Mouse (Mus musculus) small intestine, adult 2 months (tissue): ENCODE data around the gene Sertad2.

ENCODE experiments used
- CTCF ChIP-seq: fragments of 200-500 bp; IDR thresholded peaks from 2 replicates; pipeline ENCODE4 v1.5.1; 2012; ENCODE audit warnings: low read depth, mild to moderate bottlenecking, control low read depth, inconsistent platforms, low read length, moderate library complexity, mixed read lengths; ENCODE audit not compliant: insufficient replicate concordance, insufficient read length; ENCODE audit errors: extremely low read depth
- POLR2A ChIP-seq: fragments of 200-500 bp; IDR thresholded peaks from 2 replicates; pipeline ENCODE4 v1.6.1; 2012; ENCODE audit warnings: low read depth, mild to moderate bottlenecking, control low read depth, inconsistent platforms, low read length, moderate library complexity

DNA sequence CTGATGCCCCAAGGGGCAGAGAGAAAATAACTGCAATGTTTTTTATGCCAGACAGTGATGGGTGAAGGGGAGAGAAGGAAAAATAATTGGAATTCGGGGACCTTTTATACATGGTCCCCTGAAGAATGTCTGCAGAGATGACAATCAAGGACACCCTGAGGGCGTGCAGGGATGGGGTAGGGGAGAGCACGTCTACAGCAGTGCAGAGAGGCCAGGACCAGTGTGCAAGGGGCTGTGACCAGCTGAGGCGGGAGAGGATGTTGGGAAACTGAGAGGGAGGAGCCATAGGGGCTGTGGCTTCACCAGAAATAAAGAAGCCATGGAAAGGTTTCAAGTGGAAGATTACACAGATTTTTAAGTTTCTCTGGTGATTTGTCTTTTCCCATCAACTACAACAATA lies 20.3 kb upstream of the Sertad2 start:
- no peak for TF ChIP-seq POLR2A
- TF ChIP-seq CTCF = no peak
